Comparison of ENCODE assay signal across 8 mouse cellular contexts in genomic region chr12:64917578-64918471, GRCm38 (mm10). TPM values are rescaled to one million over a fixed set of nuclear protein-coding genes. Genes with fewer than 3 reads are reported as not detected.
DNase-seq lines count a peak whose midpoint lies in the region; ATAC-seq lines count a peak whose summit lies in the region.

TSS of gene Gm527 (plus strand) at chr12:64917906.

- peak; percentile 95 to 97 for DNase-seq in B cell, adult 2 months
- peak; percentile 99 for DNase-seq in brain, adult 2 months (ENCODE audit: low read depth, low spot score)
- peak; percentile 98 for DNase-seq in heart, embryonic 10.5 days (ENCODE audit: low spot score)
- DNase-seq in liver, result peak; percentile 98
- peak; percentile 93 to 95 for DNase-seq in spleen, postnatal 4 days (ENCODE audit: low spot score in 2 of 2)

- no peaks in the 10 kb centered on the region for H3K4me1 ChIP-seq in heart, embryonic 10.5 days
- 0 out of 2 replicates have a peak, but pooled peaks cover 5% of the 10 kb centered on the region for H3K4me1 ChIP-seq in kidney, embryonic 15.5 days

- H3K9me3 ChIP-seq in heart, embryonic 10.5 days, result no peaks in the 10 kb centered on the region
- no peaks in the 10 kb centered on the region for H3K9me3 ChIP-seq in kidney, embryonic 15.5 days (replicated peaks)

- ATAC-seq in erythroblast, adult 5-6 weeks (replicated peaks; ENCODE audit: low FRiP score, poor library complexity, severe bottlenecking), result peak; percentile 100
- ATAC-seq in kidney, embryonic 15.5 days (replicated peaks; ENCODE audit: low FRiP score), result peak; percentile 100
- peak; percentile 98 for ATAC-seq in monocyte, adult 5-6 weeks (replicated peaks; ENCODE audit: insufficient number of reproducible peaks, low FRiP score, low TSS enrichment, poor library complexity, severe bottlenecking)

- H3K4me3 ChIP-seq in heart, embryonic 10.5 days, result peak within 1 kb of the TSS; percentile 95
- H3K4me3 ChIP-seq in kidney, embryonic 15.5 days (replicated peaks), result peak within 1 kb of the TSS; percentile 91

- WGBS in heart, embryonic 10.5 days, result under 1% methylated on average over 57 of the region's 93 CpGs
- under 1% methylated on average over 43 of the region's 93 CpGs for WGBS in kidney, embryonic 15.5 days

- no peaks in the 10 kb centered on the region for H3K36me3 ChIP-seq in heart, embryonic 10.5 days
- peaks cover 3% of the 10 kb centered on the region; the same call in 1 of the 2 replicates for H3K36me3 ChIP-seq in kidney, embryonic 15.5 days

- peak within 1 kb of the TSS; percentile 76 for H3K9ac ChIP-seq in kidney, embryonic 15.5 days

- no peaks in the 10 kb centered on the region for H3K27me3 ChIP-seq in heart, embryonic 10.5 days (ENCODE audit: insufficient read depth, poor library complexity, severe bottlenecking)
- no peaks in the 10 kb centered on the region for H3K27me3 ChIP-seq in kidney, embryonic 15.5 days

- H3K27ac ChIP-seq in heart, embryonic 10.5 days, result peak within 1 kb of the TSS; percentile 93
- H3K27ac ChIP-seq in kidney, embryonic 15.5 days, result peak within 1 kb of the TSS; percentile 70

- H3K4me2 ChIP-seq in kidney, embryonic 15.5 days, result peak within 1 kb of the TSS; percentile 85

RNA-seq across cellular contexts. Expression of gene Gm527, which starts in this region (rescaled TPM):
- not detected in 2 replicates for total RNA-seq in erythroblast, adult 5-6 weeks (2015; ENCODE audit: low replicate concordance)
- 0.26 TPM in 1 of 2 replicates, not detected in the other for total RNA-seq in erythroblast, adult 5-6 weeks (2017; ENCODE audit: low replicate concordance)
- polyA plus RNA-seq in heart, embryonic 10.5 days (2016; fragmentation: Nextera tagmentation; extraction: Ambion mirVana), result 1.4 and 2.4 TPM in 2 replicates
- polyA plus RNA-seq in kidney, embryonic 15.5 days (2015; fragmentation: Nextera tagmentation; extraction: Ambion mirVana), result 2.0 and 3.9 TPM in 2 replicates
- 14.7 to 22.9 TPM (median 20.9 TPM) in 3 replicates for total RNA-seq in monocyte, adult 5-6 weeks (2017)

Comparison
In these comparisons a context has a peak if more than half of its experiments do, and no peak if none do; other contexts are left out.
1. Peak in every context shown above with its lines: DNase-seq, ATAC-seq, H3K4me3 ChIP-seq and H3K27ac ChIP-seq.
2. RNA of gene Gm527 (total RNA-seq): 14.7 to 22.9 TPM in monocyte, adult 5-6 weeks; 0.26 TPM in erythroblast, adult 5-6 weeks; every median in the first group is over 10 times any median in the second.
3. Peak in ATAC-seq in erythroblast, adult 5-6 weeks; RNA of the gene not detected or under 1 TPM.